Mouse (Mus musculus) Patski (cell line): Measurements from ENCODE around the gene Bag5. TPM values are rescaled to one million over a fixed set of nuclear protein-coding genes. Genes with fewer than 3 reads are reported as not detected.
"Not testable (repeated sequence)": the region's sequence is repeated elsewhere in the genome, so short reads cannot be mapped to it uniquely, and the experiment has no call there.

Source experiments
- ATAC-seq: fragments of 100-300 bp; one replicate; pipeline ENCODE4 v1.8.0; 2021
- CTCF ChIA-PET: fragments of 350-600 bp; sonication (Branson Sonifier 250); formaldehyde crosslinking; loops from one replicate; lab custom pipeline; 2022; ENCODE audit warnings: inconsistent platforms; lab: Charles Lee
- POLR2A ChIA-PET: fragments of 350-600 bp; sonication (Branson Sonifier 250); formaldehyde crosslinking; loops from one replicate; lab custom pipeline; 2022; ENCODE audit warnings: antibody characterized with exemption, inconsistent platforms; lab: Charles Lee
- DNase-seq: peaks from one replicate; pipeline ENCODE4 v3.0.0-alpha.2; 2011; ENCODE audit warnings: low read depth, low spot score
- H3K27me3 ChIP-seq: fragments of 371-371 bp; one replicate; pipeline ENCODE4 v1.5.1; 2021
- CTCF ChIP-seq: fragments of 100-300 bp; IDR thresholded peaks from one replicate; pipeline ENCODE4 v1.5.1; 2021
- in situ Hi-C: fragments of 300-500 bp; cut with MboI; formaldehyde crosslinking; loops from 3 replicates; pipeline ENCODE4 v1.11.1; 2018; ENCODE audit warnings: low pct_unique_long_range_greater_than_20kb, mixed read lengths
- polyA plus RNA-seq: library from polyadenylated mRNA; unstranded; gene quantifications from one replicate; pipeline ENCODE4 v1.2.3, GENCODE M21; 2021

The Bag5 gene
- polyA plus RNA-seq, 1 experiment from 2014 or later, result 40.1 TPM

DNA sequence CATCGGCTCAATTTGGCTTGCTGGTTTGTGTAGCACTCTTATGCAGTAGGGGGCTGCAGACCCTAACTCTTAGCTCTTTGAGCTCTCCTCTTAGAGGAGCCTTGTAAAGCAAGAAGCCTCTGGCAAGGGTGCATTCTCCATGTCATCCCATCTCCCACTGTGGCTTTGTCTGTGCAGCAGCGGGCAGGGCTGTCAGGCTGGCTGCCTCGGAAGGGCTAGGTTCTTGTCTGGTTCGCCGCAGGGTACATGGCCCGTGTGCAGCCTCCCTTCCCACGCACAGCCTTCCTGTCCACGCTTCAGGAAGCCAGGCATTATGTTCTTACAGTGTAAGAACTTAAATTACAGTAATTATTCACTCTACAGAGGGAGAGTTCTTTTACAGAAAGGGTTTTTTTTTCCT, 5.6 kb upstream of the Bag5 start:
- DNase-seq (no peak), ATAC-seq (no peak)
- H3K27me3 ChIP-seq, result no peaks in the 10 kb centered on the region
- no peak for TF ChIP-seq CTCF
- CTCF ChIA-PET, result no interaction called here
- POLR2A ChIA-PET, result no interaction called here
- in situ Hi-C loops, result no loop called here

- H3K27me3 ChIP-seq, result no peaks in the 10 kb centered on the region
- in situ Hi-C loops, result no loop called here
- POLR2A ChIA-PET, result no interaction called here
- no peak for DNase-seq
- TF ChIP-seq CTCF, result no peak
- CTCF ChIA-PET, result no interaction called here
- ATAC-seq, result no peak
Measured at GRCm38 (mm10) chr12:111716505-111716904, 3.4 kb upstream of the Bag5 start.

DNA sequence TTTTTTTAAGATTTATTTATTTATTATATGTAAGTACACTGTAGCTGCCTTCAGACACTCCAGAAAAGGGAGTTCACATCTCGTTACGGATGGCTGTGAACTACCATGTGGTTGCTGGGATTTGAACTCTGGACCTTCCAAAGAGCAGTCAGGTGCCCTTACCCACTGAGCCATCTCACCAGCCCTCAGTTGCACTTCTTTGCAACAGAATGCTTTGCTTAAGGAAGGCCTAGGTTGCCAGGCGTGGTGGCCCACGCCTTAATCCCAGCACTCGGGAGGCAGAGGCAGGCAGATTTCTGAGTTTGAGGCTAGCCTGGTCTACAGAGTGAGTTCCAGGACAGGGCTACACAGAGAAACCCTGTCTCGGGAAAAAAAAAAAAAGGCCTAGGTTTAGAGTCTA, 823 bp upstream of the Bag5 start:
- CTCF ChIA-PET, in situ Hi-C loops: not testable (repeated sequence)

GRCm38 (mm10) chr12:111712476-111712875, 581 bp downstream of the Bag5 start:
- CTCF ChIA-PET, result interaction anchor here (0.9 kb wide), 1 partner anchor 16 kb away, joined by 3 read pairs; no protein-coding TSS in a partner anchor
- H3K27me3 ChIP-seq, result no peaks in the 10 kb centered on the region
- no peak for TF ChIP-seq CTCF
- DNase-seq (no peak), ATAC-seq (no peak)
- POLR2A ChIA-PET, result interaction anchor here (0.7 to 1.1 kb wide), 4 partner anchors 13 to 46 kb away, joined by 3 to 4 read pairs (median 3); no protein-coding TSS in a partner anchor
- in situ Hi-C loops, result no loop called here

More for the DNA sequence above, 823 bp upstream of the Bag5 start:
- ATAC-seq, POLR2A ChIA-PET, H3K27me3 ChIP-seq, DNase-seq: not testable (repeated sequence)

DNA sequence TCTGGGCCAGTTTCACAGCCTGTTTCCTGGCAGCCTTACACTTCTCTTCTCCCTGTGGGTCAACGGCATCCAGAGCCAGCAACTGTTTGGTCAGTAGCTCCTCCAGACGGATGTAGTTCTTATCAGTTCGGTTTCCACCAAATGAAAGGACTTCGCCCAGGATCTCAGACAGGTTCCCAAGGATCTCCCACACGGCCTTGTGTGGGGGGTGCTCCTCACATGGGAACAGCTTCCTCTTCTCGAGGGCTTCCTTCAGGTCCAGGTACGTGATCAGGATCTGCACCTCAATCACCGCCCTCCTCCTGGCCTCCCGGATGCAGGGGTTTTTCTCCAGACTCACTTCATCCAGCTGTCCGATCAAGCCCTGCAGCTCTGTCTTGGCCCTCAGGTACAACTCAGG, 3.0 kb downstream of the Bag5 start:
- CTCF ChIA-PET, result no interaction called here
- DNase-seq (no peak), ATAC-seq (no peak)

DNA sequence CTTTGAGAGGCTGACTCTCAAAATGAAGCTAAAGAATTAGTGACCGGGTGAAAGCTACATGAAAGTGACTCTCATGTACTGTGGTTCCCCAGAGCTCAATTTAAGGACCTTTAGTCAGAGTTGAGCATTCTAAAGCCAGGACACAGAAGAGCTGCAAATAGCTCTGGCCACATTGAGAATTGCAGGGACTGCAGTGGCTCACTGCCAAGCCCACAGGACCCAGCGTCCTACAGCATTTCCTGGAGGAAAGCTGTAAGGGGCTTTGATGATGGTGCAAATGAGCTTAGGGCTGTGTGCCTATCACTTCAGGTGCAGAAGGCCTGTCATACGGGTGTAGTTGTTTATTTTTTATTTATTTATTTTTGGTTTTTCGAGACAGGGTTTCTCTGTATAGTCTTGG, 4.9 kb downstream of the Bag5 start:
- ChIA-PET CTCF (interaction anchor here (2.6 kb wide), 1 partner anchor 40 kb away, joined by 8 read pairs; no protein-coding TSS in a partner anchor), POLR2A (interaction anchor here (1.9 kb wide), 1 partner anchor 13 kb away, joined by 4 read pairs; no protein-coding TSS in a partner anchor)
- DNase-seq (no peak), ATAC-seq (no peak)
- no peak for TF ChIP-seq CTCF
- in situ Hi-C loops, result no loop called here
- no peaks in the 10 kb centered on the region for H3K27me3 ChIP-seq

More for the DNA sequence above, 3.0 kb downstream of the Bag5 start:
- POLR2A ChIA-PET, result no interaction called here
- in situ Hi-C loops, result no loop called here
- TF ChIP-seq CTCF, result no peak
- no peaks in the 10 kb centered on the region for H3K27me3 ChIP-seq

DNA sequence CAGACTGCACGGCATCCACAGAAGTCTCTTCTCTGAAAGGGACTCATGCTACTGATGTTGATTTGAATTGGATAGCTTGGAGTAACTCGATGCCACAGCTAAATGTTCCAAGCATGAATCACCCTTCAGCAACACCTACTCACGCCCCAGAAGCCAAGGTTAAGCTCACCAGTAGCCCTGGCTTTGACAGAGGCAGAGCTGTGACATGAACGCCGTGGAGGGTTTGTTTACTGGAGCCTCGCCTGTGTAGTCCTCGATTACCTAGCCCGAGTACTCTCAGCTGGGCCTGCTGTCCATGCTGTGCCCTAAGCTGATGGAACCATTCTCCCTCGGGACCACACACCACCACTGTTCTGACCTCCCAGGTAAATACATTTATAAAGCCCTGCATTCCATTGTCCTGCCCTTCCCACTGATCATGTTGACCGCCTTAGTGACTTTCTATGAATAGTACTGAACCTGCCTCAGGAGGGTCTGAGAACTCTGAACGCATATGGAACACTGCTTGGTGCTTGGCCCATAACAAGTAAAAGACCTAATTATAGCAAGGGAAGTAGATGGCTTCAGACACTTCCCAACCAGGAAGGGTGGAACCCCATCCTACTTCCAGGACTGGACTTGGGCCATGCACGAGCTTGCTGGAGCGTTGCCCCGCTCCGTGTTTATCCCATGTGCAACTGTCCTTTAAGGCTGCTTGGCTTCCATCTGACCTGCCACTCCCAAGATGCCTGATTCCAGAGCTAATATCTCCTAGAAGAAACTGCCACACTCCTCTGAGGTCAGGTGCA, 7.7 kb downstream of the Bag5 start:
- H3K27me3 ChIP-seq, result no peaks in the 10 kb centered on the region
- DNase-seq (no peak), ATAC-seq (peak; percentile 70)
- in situ Hi-C loops, result no loop called here
- ChIA-PET CTCF (interaction anchor here (0.9 to 1.9 kb wide), 4 partner anchors 10 to 37 kb away, joined by 3 to 11 read pairs (median 4); partner anchors contain the start of gene Trmt61a), POLR2A (interaction anchor here (0.6 to 1.3 kb wide), 2 partner anchors 15 to 215 kb away, joined by 3 read pairs; no protein-coding TSS in a partner anchor)
- no peak for TF ChIP-seq CTCF

DNA sequence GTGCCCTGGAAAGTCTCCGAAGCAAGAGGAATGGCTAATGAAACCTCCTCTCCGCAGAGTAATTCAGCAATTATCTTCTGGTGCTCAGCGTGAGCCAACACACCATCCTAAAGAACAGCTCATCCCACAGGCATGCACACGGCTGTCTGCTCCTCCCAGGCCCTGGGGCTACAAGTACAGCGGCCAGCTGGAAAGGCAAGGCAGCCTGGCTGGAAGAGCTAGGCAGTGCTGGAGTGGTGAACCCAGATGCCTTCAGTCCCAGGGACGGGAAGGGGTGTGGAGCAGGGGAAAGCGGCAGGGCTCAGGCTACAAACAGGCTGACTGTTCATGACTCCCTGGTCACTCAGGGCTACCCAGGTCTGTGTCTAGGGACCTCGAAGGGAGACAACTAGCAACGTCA, 8.4 kb downstream of the Bag5 start:
- peak; percentile 85 for DNase-seq
- ATAC-seq, result peak; percentile 90
- CTCF ChIA-PET, result interaction anchor here (1.4 to 1.9 kb wide), 2 partner anchors 9 to 36 kb away, joined by 6 to 11 read pairs; no protein-coding TSS in a partner anchor
- in situ Hi-C loops, result no loop called here
- no peak for TF ChIP-seq CTCF
- H3K27me3 ChIP-seq, result no peaks in the 10 kb centered on the region
- POLR2A ChIA-PET, result interaction anchor here (1.3 kb wide), 1 partner anchor 15 kb away, joined by 3 read pairs; no protein-coding TSS in a partner anchor

DNA sequence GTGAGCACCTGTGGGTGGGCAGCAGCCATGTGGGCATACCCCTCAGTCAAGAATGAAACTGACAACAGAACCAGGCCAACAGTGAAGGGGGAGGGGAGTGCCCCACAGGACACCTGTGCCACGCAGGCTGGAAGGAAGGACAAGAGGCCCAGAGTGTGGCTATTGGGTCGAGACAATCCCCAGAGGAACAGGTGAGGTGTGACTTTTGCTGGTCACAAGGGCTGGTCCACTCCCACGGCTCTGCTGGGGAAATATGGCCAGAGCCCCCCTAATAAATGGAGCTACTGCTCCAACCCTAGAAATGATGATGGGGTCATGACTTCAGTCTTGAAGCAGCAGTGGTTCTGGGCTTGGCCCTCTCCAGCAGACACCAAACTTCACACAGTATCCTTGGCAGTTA, 9.8 kb downstream of the Bag5 start:
- ChIA-PET POLR2A (no interaction called here), CTCF (no interaction called here)
- TF ChIP-seq CTCF, result no peak
- in situ Hi-C loops, result no loop called here
- no peaks in the 10 kb centered on the region for H3K27me3 ChIP-seq
- DNase-seq (no peak), ATAC-seq (no peak)

DNA sequence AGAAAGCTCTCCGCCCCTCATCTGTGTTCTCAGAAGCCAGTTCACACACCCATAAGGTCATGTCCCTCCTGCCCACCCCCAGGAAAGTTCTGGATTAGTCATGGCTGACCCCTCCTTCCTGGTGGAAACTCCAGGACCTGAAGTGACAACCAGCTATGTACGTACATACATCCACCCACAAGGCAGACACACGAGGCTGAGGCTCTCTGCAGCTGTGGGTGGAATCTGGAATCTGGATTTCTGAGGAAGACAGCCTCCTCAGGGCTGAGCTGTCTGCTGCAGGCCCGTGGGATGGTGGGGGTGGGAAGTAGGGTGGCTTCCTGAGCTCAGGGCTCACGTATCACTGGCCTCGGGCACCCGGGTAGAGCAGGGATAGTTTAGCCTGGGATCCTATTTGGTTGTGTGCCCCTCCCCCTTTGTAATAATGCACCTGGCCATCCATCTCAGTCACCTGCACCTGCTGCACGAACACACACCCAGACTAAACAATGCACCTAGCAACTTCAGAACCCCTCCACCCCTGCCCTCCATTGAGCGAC, 12.1 kb downstream of the Bag5 start:
- ATAC-seq (no peak), DNase-seq (no peak)
- ChIA-PET POLR2A (no interaction called here), CTCF (interaction anchor here (1.3 kb wide), 1 partner anchor 27 kb away, joined by 4 read pairs; no protein-coding TSS in a partner anchor)
- H3K27me3 ChIP-seq, result no peaks in the 10 kb centered on the region
- no peak for TF ChIP-seq CTCF
- in situ Hi-C loops, result no loop called here

DNA sequence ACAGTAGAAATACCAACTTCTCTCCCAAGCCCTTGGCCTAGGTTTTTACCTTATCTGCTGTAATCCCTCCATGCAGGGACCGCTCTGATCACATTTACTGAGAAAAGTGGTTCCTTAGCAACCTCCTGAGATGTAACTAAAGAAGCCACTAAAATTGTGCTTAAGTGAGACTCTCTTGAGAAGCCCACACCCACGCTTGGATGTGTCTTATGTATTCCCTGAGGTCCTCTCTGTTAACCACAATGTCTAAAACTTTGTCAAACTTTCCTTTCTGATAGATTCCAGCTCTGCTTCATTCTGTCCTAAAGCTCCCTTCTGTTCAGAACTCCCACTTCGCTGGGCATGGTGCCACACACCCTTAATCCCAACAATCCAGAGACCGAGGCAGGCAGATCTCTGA, 13.5 kb downstream of the Bag5 start:
- H3K27me3 ChIP-seq, result no peaks in the 10 kb centered on the region
- in situ Hi-C loops, result loop anchor here (5.0 kb wide), 1 partner anchor 47 kb away; no protein-coding TSS in a partner anchor
- no peak for TF ChIP-seq CTCF
- ChIA-PET CTCF (no interaction called here), POLR2A (no interaction called here)
- ATAC-seq (no peak), DNase-seq (no peak)
